Mouse (Mus musculus): ENCODE measurements around the gene Bik. TPM values are rescaled to one million over a fixed set of nuclear protein-coding genes. Genes with fewer than 3 reads are reported as not detected.

Gene Bik
- total RNA-seq, 2 experiments from 2014 or later, result 19.4 to 19.7 TPM

DNA sequence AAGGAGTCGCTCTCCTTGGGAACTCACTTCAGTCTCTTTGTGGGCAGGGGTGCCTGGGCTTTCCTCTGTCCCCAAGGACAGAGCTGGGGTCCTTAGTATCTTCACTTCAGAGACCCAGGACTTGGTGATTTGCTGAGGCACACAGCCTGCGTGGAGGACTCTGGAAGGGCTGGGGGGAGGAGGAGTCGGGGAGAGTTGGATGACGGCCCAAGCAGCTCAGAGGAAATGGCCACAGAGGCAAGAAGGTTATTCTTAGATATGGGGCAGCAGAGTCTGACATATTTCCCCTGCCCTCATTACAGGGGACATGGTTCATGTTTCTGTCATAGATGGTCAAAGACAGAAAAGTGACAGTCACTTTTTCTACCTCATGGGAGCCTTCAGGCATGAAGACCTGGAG is 13.2 kb downstream of the Bik start:
- DNase-seq, result peak; percentile 81 to 83
- intact Hi-C loops (cut with DNase I), result no loop called here

DNA sequence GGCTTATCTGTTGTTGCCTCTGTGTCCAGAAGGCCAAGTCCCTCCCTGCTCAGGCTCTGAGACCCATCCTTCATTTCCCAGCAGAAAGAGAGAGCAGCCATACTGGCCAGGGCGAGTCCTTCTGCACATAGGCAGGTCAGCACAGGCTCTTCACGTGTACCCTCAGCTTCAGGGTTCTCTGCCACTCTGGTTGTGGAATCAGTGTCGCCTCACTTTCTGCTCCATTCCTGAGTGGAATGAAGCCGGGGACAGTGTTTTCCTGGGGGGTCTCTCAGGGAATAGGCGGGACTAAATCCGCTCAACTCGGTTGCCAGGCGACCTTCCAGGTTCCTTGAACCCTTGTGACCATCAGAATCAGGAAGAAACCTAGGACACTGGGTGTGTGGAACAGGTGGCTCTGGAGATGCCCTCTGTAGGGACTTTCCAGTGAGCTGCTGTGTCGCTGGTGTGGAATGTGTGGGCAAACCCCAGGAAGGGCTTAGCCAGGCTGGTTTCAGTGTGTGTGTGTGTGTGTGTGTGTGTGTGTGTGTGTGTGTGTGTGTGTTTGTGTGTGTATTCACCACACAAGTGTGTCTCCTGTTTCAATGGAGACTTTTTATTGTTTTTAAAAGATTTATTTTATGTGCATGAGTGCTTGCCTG is 15.1 kb downstream of the Bik start:
- intact Hi-C loops (cut with DNase I), result no loop called here

GRCm38 (mm10) chr15:83546029-83546428 is 19.4 kb downstream of the Bik start:
- intact Hi-C loops (cut with DNase I), result no loop called here
- no peak for DNase-seq

More for the DNA sequence above, 15.1 kb downstream of the Bik start:
- DNase-seq, result no peak

- no peak for DNase-seq
- intact Hi-C loops (cut with DNase I), result no loop called here
Observed at GRCm38 (mm10) chr15:83547144-83547543, 20.5 kb downstream of the Bik start.

GRCm38 (mm10) chr15:83550137-83550536 is 23.5 kb downstream of the Bik start:
- intact Hi-C loops (cut with DNase I), result no loop called here
- DNase-seq, result no peak

DNA sequence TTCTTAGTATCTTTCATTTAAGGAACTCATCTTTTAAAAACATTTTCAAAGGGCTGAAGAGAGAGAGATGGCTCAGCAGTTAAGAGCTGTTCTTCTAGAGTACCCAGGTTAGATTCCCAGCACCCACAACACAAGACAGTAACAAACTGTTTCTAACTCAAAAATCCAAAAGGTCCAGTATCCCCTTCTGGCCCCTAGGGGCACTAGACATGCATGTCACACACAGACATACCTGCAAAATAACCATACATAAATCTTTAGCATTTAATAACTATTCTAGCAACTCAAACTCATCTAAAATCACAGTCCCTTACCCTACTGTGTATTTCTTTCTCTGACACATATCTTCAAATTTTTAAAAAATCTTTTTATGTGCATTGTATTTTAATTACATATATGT is 27.2 kb downstream of the Bik start:
- intact Hi-C loops (cut with DNase I), result no loop called here

GRCm38 (mm10) chr15:83555161-83555974 is 28.7 kb downstream of the Bik start:
- intact Hi-C loops (cut with DNase I), result no loop called here
- peak; percentile 91 to 93 for DNase-seq

More for the DNA sequence above, 27.2 kb downstream of the Bik start:
- no peak for DNase-seq

DNA sequence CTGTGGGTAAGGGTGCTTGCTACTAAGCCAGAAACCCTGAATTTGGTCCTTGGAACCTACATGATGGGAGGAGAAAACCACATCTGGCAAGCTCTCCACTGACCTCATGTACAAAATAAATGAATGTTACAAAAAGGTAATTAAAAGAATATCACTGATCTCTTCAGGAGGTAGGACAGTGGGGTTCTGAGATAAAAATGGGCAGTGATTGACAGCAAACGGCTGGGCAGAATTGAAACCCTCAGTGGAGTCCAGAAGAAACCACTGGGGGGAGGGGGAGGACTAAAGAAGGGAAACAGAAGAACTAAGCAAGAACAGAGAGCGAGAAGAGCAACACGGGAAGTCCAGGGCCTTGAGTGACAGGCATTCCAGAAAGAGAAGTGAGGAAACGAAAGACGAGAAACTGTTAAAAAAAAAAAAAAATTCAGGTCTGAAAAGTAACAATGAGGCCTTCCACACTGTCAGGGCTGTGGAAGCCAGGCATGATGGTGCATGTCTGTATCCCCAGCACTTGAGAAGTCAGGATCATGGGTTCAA is 34.3 kb downstream of the Bik start:
- intact Hi-C loops (cut with DNase I), result loop anchor here (5.0 kb wide), 1 partner anchor 34 kb away; the partner anchor contains the start of gene Bik
- DNase-seq, result no peak

- DNase-seq, result peak; percentile 92 to 94
- intact Hi-C loops (cut with DNase I), result loop anchor here (5.0 kb wide), 1 partner anchor 35 kb away; the partner anchor contains the start of gene Bik
Observed at GRCm38 (mm10) chr15:83562626-83563270, 36.1 kb downstream of the Bik start.

DNA sequence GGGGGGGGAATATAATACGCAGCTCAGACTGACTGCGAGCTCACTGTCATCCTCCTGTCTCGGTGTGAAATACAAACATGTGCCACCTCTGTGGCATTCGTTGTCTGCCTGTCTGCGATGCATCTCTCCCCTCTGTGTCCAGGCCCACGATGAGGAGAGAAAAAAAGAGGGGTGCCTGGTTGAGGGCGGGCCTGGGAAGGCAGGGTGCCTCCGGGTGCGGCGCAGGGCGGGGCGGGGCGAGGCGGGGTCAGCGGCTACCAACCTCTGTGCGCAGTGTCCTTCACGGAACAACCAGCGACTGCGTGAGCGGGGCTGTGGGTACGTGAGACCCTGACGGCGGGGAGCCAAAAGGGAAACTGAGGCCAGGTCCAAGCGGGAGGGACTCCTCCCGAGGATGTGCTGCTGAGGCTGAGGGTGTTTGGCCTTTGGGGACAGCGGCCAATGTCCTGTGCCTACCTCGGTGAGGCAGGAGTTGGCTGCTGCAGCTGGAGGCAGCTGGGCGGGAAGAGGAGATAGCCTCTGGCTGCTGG is 36.7 kb downstream of the Bik start, which contains the start of the genes Tspo and Mcat:
TSS of gene Tspo (plus strand) at position 266 of the 530 bp plus-strand sequence.
TSS of gene Mcat (minus strand) at position 461 of the 530 bp plus-strand sequence.
- peak; percentile 67 to 70 for DNase-seq

DNA sequence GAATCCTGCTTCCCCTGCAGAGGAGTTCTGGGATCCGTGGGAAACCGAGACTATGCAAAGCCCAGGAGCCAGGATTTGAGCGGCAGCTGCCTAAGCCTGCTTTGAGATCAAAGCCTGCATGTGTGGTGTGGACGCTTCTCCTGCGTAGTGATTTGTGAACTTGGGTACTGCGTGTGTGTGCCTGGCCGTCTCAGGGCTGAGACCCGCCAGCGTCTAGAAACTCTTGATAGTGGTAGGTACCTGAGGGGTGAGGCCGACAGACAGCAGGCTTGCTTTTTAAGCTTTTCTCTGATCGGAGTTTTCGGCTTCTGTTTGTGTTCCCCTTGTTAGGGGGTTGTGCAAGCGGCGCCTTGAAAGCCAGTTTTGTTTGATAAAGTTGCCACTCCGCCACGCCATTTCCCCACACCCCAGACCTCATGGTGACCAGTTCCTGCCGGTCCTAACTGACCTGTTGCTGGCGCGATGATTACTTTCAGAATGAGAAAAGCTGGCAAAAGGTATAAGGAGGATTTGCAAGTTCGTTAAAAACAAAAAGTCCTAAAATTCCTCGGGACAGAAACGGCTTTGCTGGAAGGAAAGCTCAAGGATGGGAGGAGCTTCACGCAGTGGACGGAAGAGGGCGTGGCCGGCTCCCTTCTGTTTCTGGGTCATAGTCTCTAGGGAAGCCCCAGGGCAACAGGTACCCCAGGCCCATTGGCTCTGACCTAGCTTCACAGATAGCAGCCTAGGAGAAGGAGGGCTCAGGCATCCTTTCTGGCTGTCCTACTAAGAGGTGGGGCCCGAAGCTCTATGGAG is 37.4 kb downstream of the Bik start:
- intact Hi-C loops (cut with DNase I), result loop anchor here (5.0 kb wide), 1 partner anchor 37 kb away; the partner anchor contains the start of gene Bik

More for the DNA sequence above, 36.7 kb downstream of the Bik start, which contains the start of the genes Tspo and Mcat:
- intact Hi-C loops (cut with DNase I), result loop anchor here (5.0 kb wide), 1 partner anchor 36 kb away; the partner anchor contains the start of gene Bik

DNA sequence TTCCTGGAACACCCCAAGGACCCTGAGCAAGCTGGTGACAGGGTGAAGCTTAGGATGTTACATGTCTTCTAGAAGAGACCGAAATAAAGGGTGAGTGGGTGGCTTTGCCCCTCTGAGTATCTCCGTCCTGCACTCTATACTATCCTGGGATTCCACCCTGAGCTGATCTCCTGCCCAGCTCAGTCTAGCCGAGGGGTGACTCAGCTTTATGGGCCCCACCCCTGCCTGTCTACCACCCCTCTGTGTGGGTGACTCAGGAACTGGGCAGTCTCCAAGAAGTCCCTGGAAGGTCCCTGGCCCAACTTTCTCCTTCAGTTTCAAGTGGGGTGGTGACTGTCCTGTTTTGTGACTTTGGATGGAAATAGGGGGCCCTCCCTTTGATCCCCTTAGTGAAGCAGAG is 38.8 kb downstream of the Bik start:
- intact Hi-C loops (cut with DNase I), result no loop called here
- peak; percentile 41 to 47 for DNase-seq

More for the DNA sequence above, 37.4 kb downstream of the Bik start:
- DNase-seq, result peak; percentile 63 to 73

DNA sequence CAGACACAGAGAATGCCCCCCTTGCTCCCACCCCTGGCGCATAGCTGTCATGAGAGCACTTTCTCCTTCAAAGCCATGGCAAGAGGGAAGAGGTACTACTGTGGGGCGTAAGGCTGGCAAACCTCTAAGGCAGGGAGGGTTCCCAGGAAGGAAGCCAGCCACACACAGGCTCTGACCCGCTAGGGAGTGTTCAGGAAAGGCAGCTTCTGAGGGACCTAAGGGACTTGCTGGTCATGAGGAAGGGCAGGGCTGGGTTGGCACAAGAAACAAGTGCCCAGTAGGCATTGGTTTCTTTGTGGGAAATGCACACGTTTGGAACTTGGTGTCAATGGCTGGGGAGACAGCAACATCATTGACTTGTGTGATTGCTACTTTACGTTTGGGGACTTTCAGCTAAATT is 39.3 kb downstream of the Bik start:
- no peak for DNase-seq
- intact Hi-C loops (cut with DNase I), result no loop called here

- DNase-seq, result no peak
- intact Hi-C loops (cut with DNase I), result no loop called here
Observed at GRCm38 (mm10) chr15:83567728-83568127, 41.1 kb downstream of the Bik start.

GRCm38 (mm10) chr15:83568544-83568943 is 41.9 kb downstream of the Bik start:
- DNase-seq, result no peak
- intact Hi-C loops (cut with DNase I), result no loop called here

GRCm38 (mm10) chr15:83569682-83570081 is 43.0 kb downstream of the Bik start:
- no peak for DNase-seq
- intact Hi-C loops (cut with DNase I), result no loop called here

- DNase-seq, result no peak
- intact Hi-C loops (cut with DNase I), result no loop called here
Observed at GRCm38 (mm10) chr15:83570641-83571040, 44.0 kb downstream of the Bik start.

- no peak for DNase-seq
- intact Hi-C loops (cut with DNase I), result no loop called here
Observed at GRCm38 (mm10) chr15:83571636-83572035, 45.0 kb downstream of the Bik start.

GRCm38 (mm10) chr15:83572132-83572531 is 45.5 kb downstream of the Bik start:
- no peak for DNase-seq
- intact Hi-C loops (cut with DNase I), result no loop called here

DNA sequence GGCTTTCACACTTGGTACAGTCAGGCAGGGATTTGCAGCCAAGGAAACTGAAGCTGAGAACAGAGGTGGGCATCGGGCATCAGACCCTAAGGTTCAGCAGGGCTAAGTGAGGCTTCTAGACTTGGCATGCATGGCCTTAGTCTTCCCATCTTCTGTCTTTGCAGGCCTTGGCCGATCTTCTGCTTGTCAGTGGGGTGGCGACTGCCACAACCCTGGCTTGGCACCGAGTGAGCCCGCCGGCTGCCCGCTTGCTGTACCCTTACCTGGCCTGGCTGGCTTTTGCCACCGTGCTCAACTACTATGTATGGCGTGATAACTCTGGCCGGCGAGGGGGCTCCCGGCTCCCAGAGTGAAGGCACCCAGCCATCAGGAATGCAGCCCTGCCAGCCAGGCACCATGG is 46.9 kb downstream of the Bik start:
- DNase-seq, result no peak
- intact Hi-C loops (cut with DNase I), result no loop called here
